Mouse (Mus musculus): ENCODE measurements around the gene Map6.

DNA sequence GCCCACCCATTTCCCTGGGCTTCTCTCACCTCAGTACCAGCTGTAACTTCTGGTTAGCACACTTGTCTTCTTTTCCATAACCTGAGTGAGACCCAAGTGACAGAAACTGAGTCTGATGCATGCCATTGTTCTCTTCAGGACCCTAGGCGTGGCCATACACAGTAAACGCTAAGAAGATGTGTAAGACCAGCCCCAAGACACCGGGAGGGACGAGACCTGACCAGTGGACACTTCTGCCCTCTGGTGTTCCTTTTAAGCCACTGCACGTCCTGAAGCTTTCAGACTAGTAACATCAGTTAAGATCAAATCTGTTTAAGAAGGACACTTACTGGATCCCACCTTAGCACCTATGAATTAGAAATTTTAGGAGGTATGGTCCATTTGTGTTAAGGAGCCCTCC lies 97.8 kb downstream of the Map6 start:
- TF ChIP-seq CTCF (IDR thresholded peaks at IDR 0.05; ENCODE audit: low read depth), result peak; percentile 80
- TF ChIP-seq EP300 (IDR thresholded peaks at IDR 0.05; ENCODE audit: low read depth), result no peak

All from liver, embryonic 14.5 days (tissue).